Mouse (Mus musculus): ENCODE results near the gene Hs3st3a1. TPM values are rescaled to one million over a fixed set of nuclear protein-coding genes. Genes with fewer than 3 reads are reported as not detected.

The Hs3st3a1 gene
- total RNA-seq (2023): under 1 TPM in 1 of 2 experiments, not detected in 1; 0.09 TPM

DNA sequence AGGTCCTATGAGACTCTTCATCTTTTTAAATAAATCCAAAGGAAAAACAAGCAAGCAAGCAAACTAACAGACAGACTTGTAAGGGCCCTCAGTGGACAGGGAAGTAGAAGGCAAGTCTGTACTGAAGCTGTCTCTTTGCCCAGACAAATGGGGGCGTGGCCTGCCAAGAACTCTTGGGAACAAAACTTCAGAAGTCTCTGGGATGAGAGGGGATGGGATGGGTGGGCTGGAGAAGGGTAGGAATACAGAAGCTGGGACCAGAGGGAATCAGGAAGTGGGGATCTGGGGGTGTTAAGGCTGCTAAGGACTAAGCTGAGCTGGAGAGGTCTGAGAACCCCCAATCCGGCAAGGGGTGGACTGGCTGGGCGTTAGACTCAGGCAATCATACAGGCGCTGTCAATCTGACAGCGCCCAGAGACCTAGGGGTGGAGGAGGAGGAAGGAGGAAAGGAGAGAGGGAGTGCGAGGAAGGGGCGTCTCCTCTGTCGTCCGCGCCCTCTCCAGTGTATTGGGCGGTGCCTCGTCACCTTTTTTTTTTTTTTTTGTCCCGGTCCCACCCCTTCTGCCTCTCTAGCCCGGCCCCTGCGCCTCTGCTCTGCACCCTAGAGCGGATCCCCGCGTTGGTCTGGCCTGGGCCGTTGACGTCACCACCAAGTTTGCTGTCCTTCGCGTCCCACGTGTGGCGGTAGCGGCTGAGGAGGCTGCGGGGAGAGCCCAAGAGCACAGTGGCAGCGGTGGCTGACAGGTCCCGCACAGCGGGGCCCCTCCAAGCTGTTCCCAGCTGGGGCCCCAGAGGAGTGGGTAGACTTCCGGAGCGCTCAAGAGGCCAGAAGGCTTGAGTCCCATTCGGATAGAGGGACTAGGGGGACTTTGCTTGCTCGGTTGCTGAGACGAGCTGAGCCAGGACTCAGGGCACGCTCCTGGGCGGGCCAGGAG lies at the start of gene Hs3st3a1:
Gene Hs3st3a1, plus strand, starts transcription at position 722 of the 935 bp plus-strand sequence.

DNA sequence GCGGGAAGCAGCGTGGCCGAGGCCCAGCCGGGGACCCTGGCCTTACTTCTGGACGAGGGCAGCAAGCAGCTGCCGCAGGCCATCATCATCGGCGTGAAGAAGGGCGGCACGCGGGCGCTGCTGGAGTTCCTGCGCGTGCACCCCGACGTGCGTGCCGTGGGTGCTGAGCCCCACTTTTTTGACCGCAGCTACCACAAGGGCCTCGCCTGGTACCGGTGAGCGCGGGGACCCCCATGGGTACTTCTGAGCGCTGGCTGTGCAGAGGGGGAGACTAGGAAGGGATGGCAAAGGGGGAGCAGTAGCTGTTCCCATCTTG lies 1.2 kb downstream of the Hs3st3a1 start, which contains the start of gene F930015N05Rik:
Gene F930015N05Rik, minus strand, starts transcription at position 242 of the 316 bp plus-strand sequence.

Other genes with a start within 250 kb of the Hs3st3a1 start
- not detected for gene F930015N05Rik, start 1.3 kb downstream of the Hs3st3a1 start, total RNA-seq (2023)